Mouse (Mus musculus) E14TG2a.4 (cell line): ENCODE measurements around the gene Tmem63b.

ENCODE experiments used
- CTCF ChIP-seq: conservative IDR thresholded peaks from 2 replicates; pipeline ENCODE4 v1.5.1; 2014; ENCODE audit warnings: low read length
- NANOG ChIP-seq: IDR thresholded peaks from 2 replicates; pipeline ENCODE4 v1.6.1; 2014; ENCODE audit warnings: borderline replicate concordance, low read length, mixed read lengths

DNA sequence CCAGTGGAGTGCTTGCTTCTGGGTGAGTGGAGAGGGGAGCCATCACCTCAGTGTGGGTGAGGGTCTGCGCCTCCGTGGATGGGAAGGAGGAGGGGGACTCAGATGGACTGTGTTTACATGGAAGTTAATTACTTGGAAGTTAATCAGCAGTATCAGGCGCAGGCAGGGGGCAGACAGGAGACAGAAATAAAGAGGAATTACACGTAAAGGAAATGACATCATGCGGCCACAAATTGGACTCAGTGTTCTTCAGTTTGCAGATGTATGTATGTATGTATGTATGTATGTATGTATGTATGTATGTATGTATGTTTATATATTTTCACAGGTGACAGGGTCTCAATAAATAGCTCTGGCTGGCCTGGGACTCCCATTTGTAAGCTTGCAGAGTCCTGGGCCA is 20.1 kb upstream of the Tmem63b start:
- no peak for TF ChIP-seq CTCF
- no peak for TF ChIP-seq NANOG
